Mouse (Mus musculus) liver, embryonic 14.5 days (tissue): ENCODE results near the gene Ak5. TPM values are rescaled to one million over a fixed set of nuclear protein-coding genes. Genes with fewer than 3 reads are reported as not detected.

Experiments
- ATAC-seq: fragments of 200-750 bp; cut with Nextera tagmentation; 2 replicates; pipeline ENCODE4 v1.8.0; 2017; ENCODE audit warnings: moderate number of reproducible peaks, mild to moderate bottlenecking, moderate library complexity; ENCODE audit not compliant: insufficient read depth
- DNase-seq, 3 experiments: peaks; one replicate each; pipeline ENCODE4 v3.0.0-alpha.2; 2012 to 2013; ENCODE audit warnings: low read depth in 3 of 3, low spot score in 3 of 3
- H3K27ac ChIP-seq: fragments of 300-500 bp; sonication (generic); 2 replicates; pipeline ENCODE4 v1.5.1; 2014; ENCODE audit warnings: moderate library complexity, mild to moderate bottlenecking, control low read depth, inconsistent platforms
- H3K27me3 ChIP-seq: fragments of 300-500 bp; sonication (generic); 2 replicates; pipeline ENCODE4 v1.6.1; 2014; ENCODE audit warnings: mild to moderate bottlenecking, low read length, moderate library complexity; ENCODE audit not compliant: control insufficient read depth, insufficient read depth
- H3K36me3 ChIP-seq: fragments of 300-500 bp; sonication (generic); replicated peaks from 2 replicates; pipeline ENCODE4 v1.6.1; 2014; ENCODE audit warnings: low read depth; ENCODE audit not compliant: control insufficient read depth, insufficient read depth
- H3K4me1 ChIP-seq, 2 experiments: fragments of 200-500 bp in 1 of 2; fragments of 300-500 bp in 1 of 2; sonication (generic) in 1 of 2; replicated peaks; 2 replicates each; pipeline ENCODE4 v1.6.1; 2012 to 2014; ENCODE audit warnings: antibody characterized with exemption in 1 of 2, inconsistent platforms in 1 of 2, low read length in 1 of 2; ENCODE audit not compliant: control insufficient read depth in 2 of 2, insufficient read depth in 2 of 2
- H3K4me2 ChIP-seq: fragments of 300-500 bp; sonication (generic); 2 replicates; pipeline ENCODE4 v1.6.1; 2014; ENCODE audit warnings: low read depth, mild to moderate bottlenecking, control low read depth, moderate library complexity
- H3K4me3 ChIP-seq, 2 experiments: fragments of 200-500 bp in 1 of 2; fragments of 300-500 bp in 1 of 2; sonication (generic) in 1 of 2; 2 replicates each; pipeline ENCODE4 v1.5.1; 2012 to 2014; ENCODE audit warnings: low read depth in 2 of 2, low read length in 2 of 2, mild to moderate bottlenecking in 2 of 2, control low read depth in 1 of 2, inconsistent platforms in 1 of 2, moderate library complexity in 1 of 2; ENCODE audit not compliant: insufficient read depth in 1 of 2
- H3K9ac ChIP-seq: fragments of 300-500 bp; sonication (generic); replicated peaks from 2 replicates; pipeline ENCODE4 v1.6.1; 2014; ENCODE audit warnings: mild to moderate bottlenecking, control low read depth, moderate library complexity
- H3K9me3 ChIP-seq: fragments of 300-500 bp; sonication (generic); 2 replicates; pipeline ENCODE4 v1.6.1; 2016; ENCODE audit warnings: low read length, mixed read lengths; ENCODE audit not compliant: control insufficient read depth
- CTCF ChIP-seq: IDR thresholded peaks from 2 replicates; pipeline ENCODE4 v1.5.1; 2016; ENCODE audit warnings: antibody characterized with exemption, low read depth, control low read depth
- EP300 ChIP-seq: IDR thresholded peaks from 2 replicates; pipeline ENCODE4 v1.6.1; 2016; ENCODE audit warnings: antibody characterized with exemption, low read depth
- WGBS: fragments of 180-500 bp; shearing (Covaris S2); extraction: QIAGEN DNeasy Blood & Tissue Kit; methylation state at CpG from one replicate; pipeline ENCODE4 v1.1.7; 2014; ENCODE audit not compliant: insufficient replicate concordance; 5-methylcytosine and 5-hydroxymethylcytosine counted together
- polyA plus RNA-seq, 2 experiments: library from polyadenylated mRNA; depleted of rRNA in 1 of 2; stranded (reverse) in 1 of 2; unstranded in 1 of 2; fragments of >200 nt; fragmentation: Nextera tagmentation in 1 of 2; extraction: Ambion mirVana in 1 of 2; gene quantifications; 2 replicates each; pipeline versions ENCODE4 v1.2.1 to v1.2.3; 2012 to 2014

Ak5 gene
- polyA plus RNA-seq, 2 experiments = 0.08 to 0.18 TPM

- H3K36me3 ChIP-seq = no peaks in the 10 kb centered on the region
- H3K27ac ChIP-seq = no peak overlapping the region
- ATAC-seq (no peak), DNase-seq (no peak)
- no peaks in the 10 kb centered on the region for H3K9me3 ChIP-seq
- H3K4me3 ChIP-seq = no peak overlapping the region
- H3K4me1 ChIP-seq = no peaks in the 10 kb centered on the region
- no peak overlapping the region for H3K9ac ChIP-seq
- H3K4me2 ChIP-seq = no peak overlapping the region
- TF ChIP-seq CTCF = no peak
- no peak for TF ChIP-seq EP300
- H3K27me3 ChIP-seq = peaks cover 30% of the 10 kb centered on the region
- WGBS = 48% methylated on average over 2 of the region's 2 CpGs
These were observed 633 bp upstream of the Ak5 start for GRCm38 (mm10) chr3:152668793-152669192.

GRCm38 (mm10) chr3:152667356-152668211, 576 bp downstream of the Ak5 start:
- H3K27ac ChIP-seq = no peak overlapping the region
- peak overlapping the region; percentile 45 for H3K4me2 ChIP-seq
- peak overlapping the region; percentile 11 to 20 for H3K4me3 ChIP-seq
- no peaks in the 10 kb centered on the region for H3K9me3 ChIP-seq
- H3K9ac ChIP-seq = no peak overlapping the region
- no peak for DNase-seq
- peaks cover 30% of the 10 kb centered on the region for H3K27me3 ChIP-seq
- no peak for TF ChIP-seq EP300
- no peak for TF ChIP-seq CTCF
- H3K4me1 ChIP-seq = no peaks in the 10 kb centered on the region
- 1% methylated on average over 76 of the region's 82 CpGs for WGBS
- ATAC-seq = no peak
- H3K36me3 ChIP-seq = no peaks in the 10 kb centered on the region

GRCm38 (mm10) chr3:152666991-152667355, 1.2 kb downstream of the Ak5 start:
- no peak overlapping the region; the same call in 1 of the 2 replicates for H3K4me2 ChIP-seq
- DNase-seq (no peak), ATAC-seq (no peak)
- H3K4me1 ChIP-seq = no peaks in the 10 kb centered on the region
- 3% methylated on average over 16 of the region's 16 CpGs for WGBS
- no peak overlapping the region for H3K27ac ChIP-seq
- no peaks in the 10 kb centered on the region for H3K9me3 ChIP-seq
- TF ChIP-seq EP300 (no peak), CTCF (no peak)
- H3K9ac ChIP-seq = no peak overlapping the region
- H3K4me3 ChIP-seq = no peak overlapping the region
- no peaks in the 10 kb centered on the region for H3K36me3 ChIP-seq
- H3K27me3 ChIP-seq = peaks cover 30% of the 10 kb centered on the region

DNA sequence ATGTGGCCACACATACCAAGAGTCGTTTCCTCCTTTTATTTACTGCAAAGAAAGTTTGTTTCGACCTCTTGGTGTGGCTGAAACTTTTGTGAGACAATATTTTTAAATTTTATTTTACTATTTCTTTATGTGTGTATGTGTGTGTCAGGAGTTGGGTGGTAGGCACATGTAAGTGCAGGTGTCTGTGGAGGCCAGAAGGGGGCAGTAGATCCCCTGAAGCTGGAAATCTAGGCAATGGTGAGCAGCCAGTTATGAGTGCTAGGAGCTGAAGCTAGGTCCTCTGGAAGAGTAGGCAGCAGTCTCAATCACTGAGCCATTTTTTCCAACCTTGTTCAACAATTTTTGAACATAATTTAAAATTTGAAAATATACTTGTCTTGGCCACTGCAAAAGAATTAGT, 9.6 kb downstream of the Ak5 start:
- no peak overlapping the region for H3K4me2 ChIP-seq
- H3K4me1 ChIP-seq = no peaks in the 10 kb centered on the region
- H3K4me3 ChIP-seq = no peak overlapping the region
- H3K27ac ChIP-seq = no peak overlapping the region
- H3K9ac ChIP-seq = no peak overlapping the region
- ATAC-seq = no peak
- peak; percentile 51 for TF ChIP-seq CTCF
- no peak for TF ChIP-seq EP300
- no peaks in the 10 kb centered on the region for H3K27me3 ChIP-seq
- 54% methylated on average over 2 of the region's 2 CpGs for WGBS
- DNase-seq = no peak
- H3K36me3 ChIP-seq = no peaks in the 10 kb centered on the region
- H3K9me3 ChIP-seq = no peaks in the 10 kb centered on the region

DNA sequence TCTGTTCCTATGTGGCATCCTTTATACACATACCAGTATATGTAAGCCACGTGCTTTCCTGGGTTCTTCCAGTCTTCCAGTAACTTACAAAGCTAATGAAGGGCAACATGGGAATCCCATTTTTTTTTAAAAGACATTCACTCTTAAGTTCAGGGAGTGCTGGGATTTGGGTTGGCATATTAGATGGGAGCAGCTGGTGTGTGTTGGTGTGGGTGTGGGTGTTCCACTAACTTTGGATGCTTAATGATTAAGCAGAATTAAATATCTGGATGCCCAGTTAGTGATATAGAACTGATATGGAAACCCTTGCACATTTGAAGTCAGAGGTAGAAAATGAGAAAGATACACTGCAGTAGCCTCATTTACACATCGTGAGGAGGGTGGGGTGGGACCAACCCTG, 16.2 kb downstream of the Ak5 start:
- Histone ChIP-seq H3K4me1 (no peaks in the 10 kb centered on the region), H3K36me3 (no peaks in the 10 kb centered on the region), H3K4me2 (no peak overlapping the region), H3K9ac (no peak overlapping the region), H3K4me3 (no peak overlapping the region), H3K27ac (no peak overlapping the region), H3K9me3 (no peaks in the 10 kb centered on the region), H3K27me3 (no peaks in the 10 kb centered on the region)
- ATAC-seq = no peak
- DNase-seq = no peak
- 55% methylated on average over 2 of the region's 2 CpGs for WGBS
- no peak for TF ChIP-seq CTCF
- no peak for TF ChIP-seq EP300
